Mouse (Mus musculus) embryo, embryonic 11 days (tissue): ENCODE data around the gene Gsto2.

Experiments used
- DNase-seq: peaks from one replicate; pipeline ENCODE4 v3.0.0-alpha.2; 2015

Gene Gsto2

DNA sequence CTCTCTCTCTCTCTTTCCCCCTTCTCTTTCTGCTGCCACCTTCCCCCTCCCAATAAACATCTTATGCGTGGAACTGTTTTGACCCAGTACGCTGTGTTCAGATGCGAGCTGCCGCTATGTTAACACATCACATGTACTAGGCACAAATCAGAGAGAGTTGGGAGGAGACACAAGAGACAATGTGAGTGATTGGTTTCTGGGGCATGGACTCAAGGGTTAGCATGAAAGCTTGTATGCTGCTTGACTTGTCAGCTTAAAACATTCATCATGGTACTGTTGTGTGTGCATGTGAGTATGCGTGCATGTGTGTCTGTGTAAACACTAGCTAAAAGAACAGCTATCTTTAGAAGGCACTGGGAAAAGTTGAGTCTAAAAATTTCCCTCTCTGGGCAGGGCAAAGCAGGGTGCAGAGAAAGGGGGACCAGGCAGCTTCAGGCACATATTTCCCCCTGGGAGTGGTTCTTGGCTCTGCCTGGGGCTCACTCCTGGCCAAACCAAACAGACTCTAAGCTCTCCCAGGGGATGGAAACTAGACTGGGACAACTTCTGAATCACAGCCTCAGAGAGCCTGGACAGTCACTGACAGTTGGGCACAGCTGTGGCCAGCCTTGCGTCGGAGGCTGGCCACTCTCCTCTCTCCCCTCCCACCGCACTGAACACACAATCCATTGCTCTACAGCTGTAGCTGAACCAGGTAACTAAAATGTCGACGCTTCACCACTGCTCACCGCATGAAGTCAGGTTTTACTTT, 26.4 kb downstream of the Gsto2 start:
- no peak for DNase-seq

DNA sequence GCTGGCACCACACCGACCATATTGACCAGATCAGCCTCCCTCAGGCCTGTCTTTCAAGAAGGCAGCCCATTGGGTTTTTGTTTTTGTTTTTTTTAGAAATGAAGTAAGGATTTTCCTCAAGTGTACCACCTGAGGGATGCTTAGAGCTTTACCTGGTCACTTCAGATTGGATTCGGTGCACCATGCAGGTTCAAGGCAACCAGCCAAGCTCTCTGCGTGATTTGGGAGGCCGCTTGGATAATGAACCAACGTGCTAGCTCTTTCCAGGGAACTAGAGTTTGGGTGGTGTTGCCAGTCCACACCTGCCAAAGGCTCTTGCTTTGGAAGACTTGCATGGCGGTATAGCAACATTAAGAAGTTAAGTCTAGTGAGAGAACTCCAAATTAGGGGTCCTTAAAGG, 27.8 kb downstream of the Gsto2 start:
- no peak for DNase-seq

DNA sequence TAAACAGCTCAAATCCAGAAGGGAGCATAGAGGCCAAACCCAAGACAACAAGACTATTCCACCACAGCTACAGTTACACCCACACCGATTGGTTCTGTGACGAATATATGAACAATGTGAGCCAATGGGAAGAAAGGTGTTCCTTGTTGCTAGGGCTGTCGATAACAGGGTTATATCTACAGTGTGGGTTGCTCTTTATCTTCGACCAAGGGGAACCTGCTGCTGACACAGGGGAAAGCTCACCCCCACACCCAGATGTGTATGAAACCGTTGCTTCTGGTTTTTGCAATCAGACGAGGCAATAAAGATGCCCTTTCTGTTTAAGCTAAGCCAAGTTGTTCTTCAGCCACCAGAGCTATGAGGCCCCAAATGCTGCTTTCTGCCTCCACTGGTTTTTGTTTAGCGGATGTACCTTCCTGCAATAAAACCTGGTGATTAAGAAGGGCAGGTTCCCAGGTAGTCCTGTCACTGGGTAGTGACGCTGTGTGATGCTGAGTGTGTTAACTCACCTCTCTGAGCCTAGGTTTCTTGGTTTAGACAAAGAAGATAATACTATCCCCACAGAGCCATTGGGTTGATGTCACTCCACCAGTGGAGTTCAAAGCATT, 33.2 kb downstream of the Gsto2 start:
- DNase-seq, result no peak

GRCm38 (mm10) chr19:47900012-47900411, 34.7 kb downstream of the Gsto2 start:
- no peak for DNase-seq

GRCm38 (mm10) chr19:47900558-47900957, 35.2 kb downstream of the Gsto2 start:
- DNase-seq, result no peak

DNA sequence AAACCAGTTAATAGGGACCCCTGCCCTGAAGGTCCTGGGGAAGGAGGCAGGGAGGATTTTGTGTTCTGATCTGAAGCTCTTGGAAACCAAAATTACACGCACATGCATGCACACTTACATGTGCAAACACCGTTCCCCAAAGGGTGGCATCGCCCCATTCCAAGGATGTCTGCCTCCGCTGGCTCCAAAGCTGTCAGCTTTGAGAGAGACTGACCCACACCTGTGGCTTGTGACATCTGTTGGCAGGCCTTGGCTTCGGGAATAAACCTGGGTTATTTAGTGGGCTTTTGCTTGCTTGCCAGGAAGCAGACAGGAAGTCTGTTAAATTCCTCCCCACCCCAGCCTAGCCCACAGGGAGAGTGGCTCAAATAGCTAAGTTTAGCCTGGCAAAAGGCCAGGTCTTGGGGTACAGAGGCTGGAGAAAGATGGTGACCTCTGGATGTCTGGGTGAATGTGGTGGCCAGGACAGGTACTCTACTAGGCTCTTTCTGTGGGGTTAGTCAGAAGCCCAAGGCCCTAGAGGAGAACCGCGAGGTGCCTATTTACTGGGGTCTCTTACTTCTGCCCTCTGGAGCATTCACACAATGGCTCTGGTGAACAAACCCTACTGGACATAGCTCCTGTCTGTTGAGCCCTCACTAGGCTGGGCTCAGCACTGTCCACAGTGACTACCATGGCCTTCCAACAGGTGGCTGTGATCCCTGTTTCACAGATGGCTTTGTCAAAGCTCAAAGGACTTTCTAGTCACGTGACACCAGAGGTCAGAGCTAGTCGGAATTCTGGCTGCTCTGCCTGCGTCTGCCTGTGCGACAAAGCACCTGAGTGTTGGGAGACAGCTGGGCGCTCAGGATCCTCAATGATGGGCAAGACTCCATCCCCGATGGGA, 37.2 kb downstream of the Gsto2 start:
- no peak for DNase-seq

DNA sequence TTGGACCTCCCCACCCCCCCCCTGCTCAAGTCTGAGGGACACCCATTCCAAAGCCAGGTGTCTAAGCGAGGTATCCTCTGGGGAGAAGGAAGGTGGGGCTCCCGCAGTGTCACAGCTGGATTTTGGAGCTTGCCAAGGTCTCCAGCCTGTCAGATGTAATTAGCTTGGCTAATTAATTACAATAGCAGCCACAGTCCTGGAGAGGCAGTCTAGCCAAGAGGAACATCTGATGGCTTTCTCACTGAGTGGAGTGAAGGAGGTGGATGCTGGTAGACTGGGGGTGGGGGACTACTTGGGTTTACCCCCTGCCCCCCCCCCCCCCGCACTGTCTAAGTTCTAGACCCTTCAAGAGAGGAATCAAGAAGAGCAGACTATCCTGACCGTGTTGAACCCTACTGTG, 38.3 kb downstream of the Gsto2 start:
- DNase-seq, result no peak

DNA sequence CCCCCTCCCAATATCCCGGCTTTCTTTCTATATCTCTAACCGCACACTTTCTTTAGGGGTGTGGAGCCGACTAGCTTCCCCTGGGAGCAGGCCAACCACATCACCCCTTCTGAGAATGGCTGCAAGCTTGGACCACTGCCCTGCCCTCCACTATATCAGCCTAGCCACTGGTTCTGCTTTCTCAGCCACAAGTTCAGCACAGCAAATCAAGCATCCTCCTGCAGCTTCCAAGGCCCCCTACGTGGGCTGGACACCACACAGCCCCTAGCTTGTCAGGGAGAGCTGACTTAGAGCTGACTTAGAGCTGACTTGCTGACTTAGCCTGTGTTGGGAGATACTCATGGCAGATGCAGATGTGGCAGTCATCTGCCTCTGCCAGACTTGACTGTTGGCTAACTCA, 39.7 kb downstream of the Gsto2 start:
- no peak for DNase-seq

GRCm38 (mm10) chr19:47905603-47906002, 40.3 kb downstream of the Gsto2 start:
- DNase-seq, result no peak

- no peak for DNase-seq
Observed at GRCm38 (mm10) chr19:47907596-47907995, 42.3 kb downstream of the Gsto2 start.

DNA sequence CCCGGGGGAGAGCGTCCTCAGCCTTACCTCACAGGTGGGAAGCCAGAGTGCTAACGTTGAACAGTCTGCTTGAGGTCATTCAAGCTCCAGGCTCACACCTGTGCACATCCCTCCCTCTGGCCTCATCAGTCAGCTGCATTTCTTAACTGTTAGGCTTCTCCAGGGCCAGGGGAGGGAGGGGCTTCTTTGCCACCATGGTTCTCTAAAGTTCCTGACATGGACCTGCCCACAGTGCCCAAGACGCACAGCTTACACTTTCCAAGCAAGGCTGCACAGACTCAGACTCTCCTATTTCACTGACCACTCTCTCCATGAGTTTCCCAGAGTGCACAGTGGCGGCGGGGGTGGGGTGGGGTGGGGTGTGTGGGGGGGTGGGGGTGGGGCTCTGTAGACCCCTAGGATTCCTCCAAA, 43.6 kb downstream of the Gsto2 start:
- DNase-seq, result no peak

GRCm38 (mm10) chr19:47909387-47910116, 44.2 kb downstream of the Gsto2 start:
- peak; percentile 76 for DNase-seq

GRCm38 (mm10) chr19:47910117-47910618, 44.8 kb downstream of the Gsto2 start:
- DNase-seq, result no peak

DNA sequence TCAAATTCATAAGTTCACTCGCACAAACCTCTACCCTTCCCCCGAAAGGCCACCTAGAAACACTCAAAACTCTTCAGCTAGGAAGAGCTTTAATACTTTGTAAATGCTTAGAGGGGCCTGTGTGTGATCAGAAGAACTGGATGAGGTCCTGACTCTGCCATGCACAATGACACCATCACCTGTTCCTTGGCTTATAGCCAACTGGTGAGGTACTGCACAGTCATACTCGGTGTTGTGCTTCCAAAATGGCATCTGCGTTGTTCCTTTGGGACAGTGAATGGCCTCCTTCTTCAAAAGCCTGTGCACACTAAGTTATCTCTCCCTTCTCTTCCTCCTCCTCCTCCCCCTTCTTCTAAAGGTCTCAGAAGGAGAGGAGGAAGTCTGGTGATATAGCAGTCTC, 45.4 kb downstream of the Gsto2 start:
- no peak for DNase-seq

- no peak for DNase-seq
Observed at GRCm38 (mm10) chr19:47913344-47913743, 48.0 kb downstream of the Gsto2 start.

- no peak for DNase-seq
Observed at GRCm38 (mm10) chr19:47914191-47914590, 48.9 kb downstream of the Gsto2 start.

- DNase-seq, result no peak
Observed at GRCm38 (mm10) chr19:47915251-47915650, 49.9 kb downstream of the Gsto2 start.

GRCm38 (mm10) chr19:47917396-47917795, 52.1 kb downstream of the Gsto2 start:
- DNase-seq, result peak; percentile 19

DNA sequence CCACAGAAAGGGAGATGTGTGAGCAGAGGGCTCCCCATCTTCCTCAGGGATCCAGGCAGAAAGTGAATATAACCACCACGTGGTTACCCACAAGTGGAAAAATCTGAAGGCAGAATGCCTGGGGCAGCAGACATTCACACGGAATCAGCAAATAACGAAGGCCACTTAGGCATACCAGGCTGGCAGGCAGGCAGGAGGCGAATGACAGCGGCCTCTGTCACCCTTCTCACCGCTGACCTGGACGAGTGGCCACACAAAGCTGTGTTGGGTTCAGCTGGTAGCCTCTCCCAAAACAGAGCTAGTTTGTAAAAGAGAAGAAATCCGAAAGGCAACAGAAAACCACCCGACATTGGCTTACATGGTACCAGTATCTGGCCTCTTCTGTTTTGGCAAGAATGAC, 52.7 kb downstream of the Gsto2 start:
- DNase-seq, result peak; percentile 24

DNA sequence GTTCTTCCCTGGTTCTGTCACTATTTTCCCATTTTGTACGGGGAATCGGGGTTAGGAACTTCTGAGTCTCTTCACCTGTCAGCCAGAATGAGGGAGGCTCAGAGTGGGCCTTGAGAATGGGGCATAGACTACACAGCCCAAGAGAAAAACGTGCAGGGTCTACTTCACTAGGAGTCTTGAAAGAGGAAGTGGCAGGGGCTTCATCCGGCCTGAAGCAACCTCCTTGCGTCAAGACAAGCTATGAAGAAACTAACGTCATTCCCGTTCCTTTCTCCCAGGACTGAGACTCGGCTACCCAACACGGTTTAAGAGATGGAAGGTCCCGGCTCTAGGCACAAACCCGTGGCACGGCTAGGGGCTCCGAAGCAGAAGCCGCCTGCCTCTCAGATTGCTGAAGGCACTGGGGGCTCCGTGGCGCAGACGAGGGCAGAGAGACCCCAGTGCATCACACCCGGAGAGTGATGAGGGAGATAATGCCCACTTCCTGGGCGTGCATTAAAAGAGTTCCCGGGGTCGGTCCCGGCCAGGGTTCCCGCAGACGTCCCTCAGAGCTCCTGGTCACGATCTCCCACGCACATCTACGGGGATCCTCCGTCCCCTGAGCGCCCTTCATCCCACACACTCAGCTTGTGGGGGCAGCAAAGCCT, 53.2 kb downstream of the Gsto2 start:
- peak; percentile 57 for DNase-seq

GRCm38 (mm10) chr19:47919126-47919965, 54.0 kb downstream of the Gsto2 start, which contains the start of the genes Cfap43 and Itprip:
Cfap43 (minus strand) TSS chr19:47919287.
Itprip (minus strand) TSS chr19:47919299.
- peak; percentile 93 for DNase-seq
